Mouse (Mus musculus): ENCODE results near the gene Cadm2.

Cadm2 gene

DNA sequence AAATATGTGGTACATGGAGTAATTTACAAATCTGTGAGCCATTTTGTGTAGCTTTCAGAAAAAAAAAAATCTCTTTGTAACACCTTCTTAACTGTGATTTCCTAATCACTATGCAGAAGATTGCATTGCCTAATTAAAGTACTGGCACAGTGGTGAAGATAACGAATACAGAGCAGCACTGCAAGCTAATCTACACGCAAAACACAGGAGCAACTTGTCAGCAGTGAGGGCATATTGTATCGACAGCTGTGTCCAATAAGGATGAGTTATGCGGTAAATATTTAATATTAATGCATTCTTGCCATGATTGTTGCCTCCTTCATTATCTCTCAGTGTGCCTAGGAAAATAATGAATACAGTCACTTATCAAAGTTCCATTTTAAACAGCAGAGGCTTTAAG, 445.3 kb downstream of the Cadm2 start:
- ATAC-seq (ENCODE audit: insufficient number of reproducible peaks, low FRiP score, low TSS enrichment) = no peak

DNA sequence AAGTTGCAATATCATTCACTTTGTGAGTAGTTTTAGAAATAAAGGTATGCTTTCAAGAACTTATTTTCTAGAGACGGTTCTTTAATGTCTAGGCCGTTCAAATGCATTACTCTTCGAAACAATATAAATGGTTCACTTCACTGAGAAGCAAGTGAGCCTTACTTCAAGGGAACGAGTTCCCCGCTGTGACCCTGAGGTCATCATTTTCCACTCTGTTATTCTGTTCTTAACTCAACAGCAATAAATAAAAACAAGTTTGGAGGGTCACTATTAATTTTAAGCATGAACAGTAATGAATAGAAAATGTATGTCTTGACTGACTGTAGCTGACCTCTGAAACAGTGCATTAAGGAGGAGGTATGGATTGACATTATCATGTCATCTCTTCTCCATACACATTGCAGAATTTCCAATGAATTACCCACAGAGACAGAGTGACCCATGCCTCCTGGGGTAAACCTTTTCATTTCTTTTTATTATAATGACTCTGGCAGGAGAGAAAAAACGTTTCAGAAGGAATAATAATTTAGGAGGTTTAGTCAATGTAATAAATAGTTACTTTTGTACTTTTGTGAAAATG, 458.4 kb downstream of the Cadm2 start:
- ATAC-seq (ENCODE audit: insufficient number of reproducible peaks, low FRiP score, low TSS enrichment) = no peak

DNA sequence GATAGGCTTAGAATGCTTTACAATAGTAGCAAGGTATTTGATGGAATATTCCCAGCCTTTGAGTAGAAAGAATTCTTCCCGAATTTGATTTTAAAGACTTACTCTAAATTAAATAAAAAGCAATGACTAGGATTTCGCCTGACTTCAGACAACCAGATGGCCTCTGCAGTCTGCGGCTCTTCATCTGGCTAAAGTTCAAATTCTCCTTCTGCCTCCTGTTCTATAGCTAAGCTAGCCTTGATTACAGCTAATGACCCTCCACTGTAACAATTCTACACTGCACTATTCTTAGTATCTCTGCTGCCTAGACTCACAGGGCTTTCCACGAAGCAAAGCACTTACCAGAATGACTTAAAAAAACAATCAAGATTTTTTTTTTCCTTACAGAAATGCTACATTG, 495.9 kb downstream of the Cadm2 start:
- ATAC-seq (ENCODE audit: insufficient number of reproducible peaks, low FRiP score, low TSS enrichment) = peak; percentile 97

DNA sequence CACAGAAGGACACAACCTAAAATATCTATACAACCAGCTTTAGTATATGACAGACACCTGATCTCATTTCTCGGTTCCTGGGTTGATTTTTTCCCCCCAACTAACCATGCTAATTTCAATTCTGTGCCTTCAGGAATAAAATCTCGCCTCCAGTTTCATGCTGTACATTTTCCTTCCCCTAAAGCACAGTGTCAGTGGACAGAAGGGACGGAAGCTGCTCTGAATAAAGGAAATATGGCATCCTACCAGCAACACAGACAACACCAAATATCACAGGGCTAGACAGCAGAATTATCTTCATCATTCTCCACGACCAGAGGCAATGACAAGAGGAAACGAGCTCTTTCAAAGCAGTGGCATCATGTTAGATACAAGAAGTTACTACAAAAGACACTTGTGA, 498.2 kb downstream of the Cadm2 start:
- ATAC-seq (ENCODE audit: insufficient number of reproducible peaks, low FRiP score, low TSS enrichment) = peak; percentile 37

DNA sequence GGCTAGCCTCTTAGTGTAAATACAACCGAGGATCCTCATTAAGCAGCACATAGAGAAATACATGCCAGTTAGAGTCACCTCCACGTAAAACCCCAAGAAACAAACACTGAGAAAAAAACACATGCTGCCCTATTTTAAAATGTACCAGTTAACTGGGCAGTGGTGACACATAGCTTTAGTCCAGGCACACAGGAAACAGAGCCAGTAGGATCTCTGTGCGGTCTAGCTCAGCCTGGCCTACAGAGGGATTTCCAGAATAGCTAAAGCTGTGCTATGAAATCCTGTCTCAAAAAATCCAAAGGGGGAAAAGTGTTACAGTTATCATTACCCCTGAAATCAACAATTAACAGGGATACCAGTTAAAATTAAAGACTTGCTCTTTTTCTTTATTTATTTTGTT, 498.9 kb downstream of the Cadm2 start:
- 0 out of 2 replicates have a peak, but pooled peaks have one; percentile 65 for ATAC-seq (ENCODE audit: insufficient number of reproducible peaks, low FRiP score, low TSS enrichment)

DNA sequence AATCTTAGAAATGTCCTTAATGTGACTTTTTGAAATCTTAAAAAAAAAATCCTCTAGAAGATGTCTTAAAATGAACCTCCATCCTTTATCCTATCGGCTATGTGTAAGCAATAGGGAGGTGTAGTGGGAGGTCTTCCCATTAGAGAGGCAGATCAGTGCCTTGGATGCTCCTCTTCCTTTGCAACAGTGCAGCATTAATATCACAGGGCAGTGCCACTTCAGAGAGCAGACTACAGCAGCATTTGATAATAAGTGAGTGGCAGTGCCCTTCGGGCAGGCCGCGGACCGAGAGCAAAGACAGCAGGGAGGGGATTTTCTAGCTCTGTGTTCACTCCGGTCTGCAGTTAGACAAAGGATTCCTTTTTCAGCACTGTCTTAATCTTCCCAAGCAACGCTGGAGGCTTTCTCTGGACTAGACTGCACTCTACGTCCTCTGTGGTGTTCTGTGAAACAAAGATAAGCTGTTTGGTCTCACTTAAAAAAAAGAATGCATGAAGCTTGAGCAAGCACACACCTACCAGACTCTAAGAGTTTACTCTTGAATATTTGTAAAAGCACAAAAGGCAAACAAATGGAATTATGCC, 514.1 kb downstream of the Cadm2 start:
- 0 out of 2 replicates have a peak, but pooled peaks have one; percentile 20 for ATAC-seq (ENCODE audit: insufficient number of reproducible peaks, low FRiP score, low TSS enrichment)

DNA sequence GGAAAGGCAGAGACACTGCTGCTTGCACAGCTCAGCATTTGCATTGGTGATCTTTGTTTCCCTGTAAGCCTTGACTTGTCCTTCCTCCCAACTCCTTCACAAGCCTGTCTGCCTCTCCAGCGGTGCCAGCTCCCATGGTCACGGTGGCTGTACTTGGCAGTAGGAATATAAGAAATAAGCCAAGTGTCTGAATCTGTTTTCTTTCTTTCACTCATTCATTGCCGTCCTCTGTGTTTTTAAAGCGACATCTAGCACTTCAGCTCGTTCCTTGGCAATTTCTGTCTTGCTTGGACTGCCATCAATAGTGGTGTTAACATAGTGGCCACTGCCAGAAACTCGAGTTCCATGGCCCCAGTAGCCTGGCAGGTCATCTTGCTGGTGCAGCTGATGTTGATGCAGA, 524.0 kb downstream of the Cadm2 start:
- ATAC-seq (ENCODE audit: insufficient number of reproducible peaks, low FRiP score, low TSS enrichment) = peak; percentile 49; the same call in 1 of the 2 replicates

DNA sequence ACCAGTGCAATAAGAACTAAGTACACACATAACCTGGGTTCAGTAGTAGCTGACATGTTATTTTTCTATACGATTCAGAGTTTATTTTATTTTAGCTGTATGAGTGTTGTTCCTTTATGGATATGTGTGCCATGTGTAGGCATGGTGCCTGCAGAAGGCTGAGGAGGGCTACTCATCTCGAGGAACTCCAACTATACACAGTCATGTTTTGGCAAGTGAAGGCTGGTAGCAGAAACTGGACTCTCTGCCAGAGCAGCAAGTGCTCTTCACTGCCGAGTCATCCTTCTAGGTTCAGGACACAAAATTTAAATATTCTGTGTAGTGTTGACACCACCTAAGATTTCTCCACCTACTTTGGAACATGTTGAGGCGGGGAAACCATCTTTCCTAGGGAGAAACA, 524.8 kb downstream of the Cadm2 start:
- ATAC-seq (ENCODE audit: insufficient number of reproducible peaks, low FRiP score, low TSS enrichment) = peak; percentile 78; the same call in 1 of the 2 replicates

DNA sequence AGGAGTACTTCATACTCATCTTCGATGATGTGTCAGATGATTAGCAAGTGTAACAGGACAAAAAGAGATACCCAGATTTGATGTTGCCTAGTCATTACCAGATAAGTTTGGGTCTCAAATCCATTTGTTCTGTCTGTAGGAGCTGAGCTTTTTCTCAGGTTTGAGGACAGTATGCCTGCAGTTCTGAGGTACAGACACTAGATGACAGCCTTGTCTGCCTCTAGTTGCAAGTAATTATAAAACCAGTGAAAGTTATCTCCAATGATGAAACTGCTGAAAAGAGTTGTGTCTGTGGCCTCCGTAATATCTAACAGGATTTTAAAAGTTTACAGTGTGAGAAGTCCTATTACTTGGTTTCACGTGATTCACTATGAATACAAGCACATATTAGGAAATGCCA, 531.0 kb downstream of the Cadm2 start:
- peak; percentile 56; the same call in 1 of the 2 replicates for ATAC-seq (ENCODE audit: insufficient number of reproducible peaks, low FRiP score, low TSS enrichment)

DNA sequence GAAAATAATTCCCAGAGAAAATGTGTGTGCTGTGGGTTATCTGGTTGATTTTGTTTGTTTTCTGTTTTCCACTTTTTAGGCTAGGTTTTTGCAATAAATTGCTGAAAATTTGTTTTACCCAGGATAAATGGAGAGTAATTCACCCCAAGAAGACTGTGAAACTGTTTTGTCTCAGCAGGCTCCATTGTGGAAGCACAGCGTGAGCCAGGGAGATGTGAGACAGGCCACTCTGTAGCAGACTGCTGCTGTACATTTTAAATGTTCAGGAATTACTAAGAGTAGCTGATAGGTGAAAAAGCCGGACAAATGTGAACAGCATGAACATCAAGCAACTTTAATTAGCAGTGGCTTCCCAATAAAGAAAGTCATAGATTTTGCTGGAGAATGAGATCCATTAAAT, 541.4 kb downstream of the Cadm2 start:
- ATAC-seq (ENCODE audit: insufficient number of reproducible peaks, low FRiP score, low TSS enrichment) = no peak

DNA sequence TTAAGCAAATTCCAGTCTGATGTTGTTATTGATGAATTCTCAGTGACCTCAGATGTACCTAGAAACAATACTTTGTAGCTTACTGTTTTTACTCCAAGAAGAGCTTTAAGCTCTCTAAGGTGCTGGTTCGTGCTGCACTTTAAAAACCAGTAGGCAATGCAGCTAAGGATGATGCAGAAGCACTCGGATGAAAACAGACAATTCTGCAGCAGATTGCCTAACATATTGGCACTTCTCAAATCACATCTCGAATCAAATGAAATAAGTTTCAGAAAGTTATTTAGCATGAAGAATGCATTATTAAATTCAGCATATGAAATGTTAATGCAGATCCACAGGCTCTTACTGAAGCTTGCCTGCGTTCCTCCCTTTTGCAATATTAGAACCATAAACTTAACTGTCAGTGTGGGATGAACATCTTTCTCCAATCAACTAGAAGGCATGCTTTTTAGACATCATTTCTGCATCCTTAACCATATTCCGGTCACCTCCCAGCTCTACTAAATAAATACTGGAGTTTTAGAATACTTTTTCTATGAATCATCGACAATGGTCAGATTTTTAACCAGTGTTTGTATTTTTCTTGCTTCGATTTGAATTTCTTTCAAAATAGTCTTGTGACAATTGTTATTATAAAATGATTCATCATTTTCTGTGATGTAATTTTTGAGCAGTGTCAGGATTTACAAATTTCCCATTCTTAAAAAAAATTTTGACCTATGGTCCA, 544.4 kb downstream of the Cadm2 start:
- ATAC-seq (ENCODE audit: insufficient number of reproducible peaks, low FRiP score, low TSS enrichment) = no peak

DNA sequence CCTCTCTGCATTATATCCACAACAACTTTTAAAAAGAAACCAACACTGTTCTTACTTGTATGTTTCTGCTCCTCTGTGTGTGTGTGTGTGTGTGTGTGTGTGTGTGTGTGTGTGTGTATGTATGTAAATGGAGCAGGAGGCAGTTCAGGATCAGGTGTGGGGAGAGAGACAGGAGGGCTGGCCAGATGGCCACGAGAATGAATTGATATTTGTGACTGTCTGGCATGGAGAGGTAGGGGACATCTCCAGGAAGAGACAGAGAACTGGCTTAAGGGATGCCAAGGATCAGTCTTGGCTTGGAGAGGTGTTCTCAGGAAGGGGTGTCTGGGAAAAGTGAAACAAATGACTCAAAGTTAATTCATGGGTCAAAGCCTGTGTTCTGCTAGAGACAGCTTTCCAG, 552.2 kb downstream of the Cadm2 start:
- ATAC-seq (ENCODE audit: insufficient number of reproducible peaks, low FRiP score, low TSS enrichment) = peak; percentile 96

DNA sequence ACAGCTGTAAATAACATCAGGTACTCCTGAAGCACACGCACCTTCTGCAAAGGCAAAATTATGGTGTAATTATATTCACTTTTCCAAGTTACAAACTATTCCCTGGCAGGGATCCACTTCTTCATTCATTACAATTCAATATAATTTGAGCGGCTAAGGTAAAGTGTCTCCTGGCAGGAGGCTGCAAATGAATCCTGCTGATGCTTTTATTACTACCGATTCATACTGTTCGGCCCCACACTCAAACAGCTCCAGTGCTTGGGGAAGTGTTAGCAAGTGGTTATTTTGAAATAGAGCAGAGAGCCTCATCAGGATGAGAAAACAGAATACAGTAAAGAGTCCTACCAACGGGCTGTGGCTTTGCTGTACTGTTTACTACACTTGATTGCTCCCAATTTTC, 589.8 kb downstream of the Cadm2 start:
- ATAC-seq (ENCODE audit: insufficient number of reproducible peaks, low FRiP score, low TSS enrichment) = no peak

DNA sequence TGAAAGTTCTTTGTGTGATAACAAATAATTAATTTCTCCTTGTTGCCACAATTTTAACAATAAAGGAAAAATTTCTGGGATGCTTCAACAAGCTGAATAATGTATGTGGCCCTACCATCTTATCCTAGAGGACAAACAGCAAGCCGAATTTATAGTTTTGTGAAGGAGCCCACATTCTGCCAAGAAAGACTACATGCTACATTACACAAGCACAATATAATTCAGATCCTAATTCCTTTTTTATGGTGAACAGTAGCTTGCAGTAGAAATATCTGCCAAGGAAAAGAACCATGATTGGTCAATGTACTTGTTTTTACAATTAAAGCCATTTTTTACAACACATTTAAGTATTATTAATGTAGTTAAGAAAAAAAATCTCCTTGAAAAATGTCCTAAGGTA, 600.9 kb downstream of the Cadm2 start:
- no peak for ATAC-seq (ENCODE audit: insufficient number of reproducible peaks, low FRiP score, low TSS enrichment)

DNA sequence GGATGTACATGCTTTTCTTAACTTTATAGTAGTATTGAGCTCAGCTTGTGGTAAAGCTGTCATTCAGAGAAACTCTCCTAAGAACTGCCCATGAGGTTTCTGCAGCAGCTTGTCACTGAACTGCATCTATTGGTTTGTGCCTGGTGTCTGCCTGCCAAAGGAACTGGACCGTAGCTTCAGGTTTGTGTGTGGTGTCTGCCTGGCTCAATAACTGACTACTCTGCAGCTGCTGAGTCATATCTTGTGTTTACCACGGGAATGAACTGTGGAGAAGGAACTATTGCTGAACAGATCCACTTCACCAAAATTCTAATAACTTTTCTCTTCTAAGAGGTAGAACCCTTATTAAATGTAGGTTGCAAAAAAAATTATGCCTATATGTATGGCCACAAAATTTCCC, 603.0 kb downstream of the Cadm2 start:
- no peak for ATAC-seq (ENCODE audit: insufficient number of reproducible peaks, low FRiP score, low TSS enrichment)

DNA sequence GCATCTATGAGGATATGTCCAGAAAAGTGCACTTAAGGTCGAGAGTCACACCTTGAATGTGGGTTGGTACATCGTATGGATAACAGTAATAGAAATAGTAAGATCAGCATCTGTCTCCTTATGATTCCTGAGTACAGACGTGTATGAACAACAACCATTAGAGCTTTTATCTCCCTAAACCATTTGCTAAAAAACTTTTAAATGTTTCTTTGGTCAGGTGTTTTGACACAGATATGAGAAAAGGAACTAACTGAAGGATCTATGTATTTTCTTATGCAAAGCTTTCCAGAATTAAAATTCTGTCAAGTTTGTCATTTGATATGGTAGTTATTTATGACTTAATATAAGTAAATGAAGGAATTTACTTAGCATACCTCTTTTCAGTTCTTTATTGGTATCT, 617.5 kb downstream of the Cadm2 start:
- ATAC-seq (ENCODE audit: insufficient number of reproducible peaks, low FRiP score, low TSS enrichment) = no peak

DNA sequence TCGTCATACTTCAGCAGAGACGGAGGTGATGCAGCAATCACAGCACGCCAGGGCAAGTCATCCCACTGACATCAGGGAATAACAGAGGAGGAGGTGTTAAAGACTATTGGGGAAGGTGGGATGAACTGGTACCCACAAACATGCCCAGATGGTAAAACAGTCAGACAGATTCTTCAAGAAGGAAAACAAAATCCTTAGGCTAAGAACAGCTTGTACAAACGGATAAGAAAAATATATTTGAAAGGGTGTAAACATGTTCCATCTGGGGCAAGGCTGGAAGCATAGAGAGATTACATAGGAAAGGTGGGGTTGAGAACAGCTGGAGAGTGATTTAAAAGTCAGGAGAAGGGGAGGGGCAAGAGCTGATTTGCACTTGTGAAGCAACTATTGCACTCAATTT, 619.0 kb downstream of the Cadm2 start:
- ATAC-seq (ENCODE audit: insufficient number of reproducible peaks, low FRiP score, low TSS enrichment) = no peak

DNA sequence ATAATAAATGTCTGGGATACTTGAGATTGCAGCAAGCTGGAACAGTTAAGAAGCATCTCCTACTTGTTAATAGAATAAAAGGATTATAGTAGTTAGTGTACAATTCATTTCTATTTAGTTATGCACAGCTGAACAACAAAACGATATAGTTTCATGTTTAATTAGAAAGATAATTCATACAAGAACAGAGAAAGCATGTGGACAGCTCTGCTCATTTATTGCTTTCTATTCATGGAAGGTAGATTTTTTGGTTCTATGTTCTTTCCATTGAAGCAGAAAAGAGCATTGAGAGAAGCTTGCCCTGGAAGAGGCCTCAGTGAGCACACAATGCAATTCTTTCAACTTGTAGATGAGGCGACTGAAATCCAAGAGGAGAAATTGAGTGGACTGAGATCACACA, 623.2 kb downstream of the Cadm2 start:
- ATAC-seq (ENCODE audit: insufficient number of reproducible peaks, low FRiP score, low TSS enrichment) = no peak

DNA sequence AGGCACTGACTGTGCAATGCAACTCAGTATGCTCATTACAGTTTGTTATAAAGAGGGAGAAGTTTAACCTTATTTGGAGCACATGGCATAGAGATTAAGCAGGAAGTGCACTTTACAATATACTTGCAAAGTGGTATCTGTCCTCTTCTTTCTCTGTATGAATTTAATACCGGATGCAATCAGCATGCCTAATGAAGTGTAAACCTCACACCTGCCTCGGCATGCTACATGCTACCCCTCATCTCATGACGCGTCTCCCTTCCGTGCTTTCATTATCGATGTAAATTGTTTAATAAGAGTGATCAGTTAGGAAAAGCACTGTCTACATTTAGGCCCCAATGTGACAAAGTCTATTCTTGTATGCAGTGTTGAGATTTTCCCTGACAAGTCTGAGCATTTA, 633.0 kb downstream of the Cadm2 start:
- 0 out of 2 replicates have a peak, but pooled peaks have one; percentile 36 for ATAC-seq (ENCODE audit: insufficient number of reproducible peaks, low FRiP score, low TSS enrichment)

DNA sequence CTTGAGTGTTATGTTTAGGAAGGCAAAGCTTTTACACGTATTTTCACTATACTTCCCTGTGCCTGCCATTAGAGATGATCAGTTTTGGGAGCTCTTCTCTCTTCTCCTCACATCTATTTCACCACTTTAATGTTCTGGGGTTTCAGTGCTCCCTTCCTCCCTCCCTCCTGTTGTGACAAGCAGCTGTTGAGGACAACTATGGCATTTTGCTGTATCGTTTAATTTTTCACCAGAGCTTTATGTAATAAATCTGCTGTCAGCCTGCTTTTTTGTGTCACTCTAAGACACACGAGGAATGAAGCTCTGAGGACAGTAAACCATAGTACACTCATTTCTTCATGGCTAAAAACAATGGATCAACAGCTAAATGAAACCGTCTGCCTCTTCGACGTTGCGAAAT, 633.8 kb downstream of the Cadm2 start:
- peak; percentile 65 for ATAC-seq (ENCODE audit: insufficient number of reproducible peaks, low FRiP score, low TSS enrichment)

DNA sequence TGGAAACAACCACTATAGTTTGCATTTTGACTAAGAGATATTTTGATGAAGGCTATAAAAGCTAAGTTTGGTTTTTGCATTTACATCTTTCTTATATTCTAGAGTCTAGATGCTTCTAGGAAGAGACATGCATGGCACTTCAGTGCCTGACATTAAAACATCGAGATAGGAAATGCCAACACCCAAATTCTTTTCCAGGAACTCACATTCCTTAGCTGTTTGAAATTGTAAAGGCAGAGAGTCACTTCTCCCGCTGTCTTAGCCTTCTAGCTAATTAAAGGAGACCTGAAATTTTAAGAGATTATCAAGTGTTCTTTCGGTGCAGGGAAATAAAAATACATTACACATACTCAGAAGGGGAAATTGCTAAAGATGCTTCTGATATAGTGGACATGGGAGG, 649.8 kb downstream of the Cadm2 start:
- ATAC-seq (ENCODE audit: insufficient number of reproducible peaks, low FRiP score, low TSS enrichment) = no peak
